Mouse (Mus musculus): ENCODE results near the gene Zfhx3. TPM values are rescaled to one million over a fixed set of nuclear protein-coding genes. Genes with fewer than 3 reads are reported as not detected.

Zfhx3 gene
- total and polyA plus RNA-seq, 3 experiments = 0.23 to 2.5 TPM; not detected in 1

DNA sequence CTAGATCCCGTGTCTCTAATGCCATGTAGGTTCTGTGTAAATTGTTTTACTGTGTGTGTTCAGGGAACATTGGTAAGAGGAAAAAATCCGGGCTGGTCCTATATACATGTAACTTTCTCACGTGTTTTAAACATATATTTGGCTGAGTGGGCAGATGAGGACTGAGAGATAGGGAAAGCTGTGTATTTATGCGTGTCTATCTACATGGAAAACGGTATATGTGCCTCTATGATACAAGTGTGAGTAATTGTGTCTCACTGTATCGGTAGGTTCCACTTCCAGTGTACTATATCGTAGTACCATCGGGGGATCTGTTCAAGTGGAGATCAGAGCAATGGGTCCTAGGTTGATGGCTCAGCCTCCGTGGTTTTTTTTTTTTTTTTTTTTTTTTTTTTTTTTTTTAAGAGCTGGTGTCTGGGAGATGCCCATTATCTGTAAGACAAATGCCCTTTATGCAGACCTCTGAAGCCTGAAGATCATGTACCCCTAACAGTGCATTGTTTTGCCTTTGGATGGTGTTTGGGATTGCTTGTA is 668.8 kb downstream of the Zfhx3 start:
- H3K79me2 ChIP-seq (ENCODE audit: control insufficient read depth, insufficient read depth, low read length, poor library complexity) = no peaks in the 10 kb centered on the region
- H3K4me3 ChIP-seq (ENCODE audit: control insufficient read depth in 1 of 2, insufficient read depth in 1 of 2, low read depth in 2 of 2, low read length in 2 of 2) = no peak overlapping the region
- H3K4me1 ChIP-seq (ENCODE audit: control insufficient read depth in 1 of 2, insufficient read depth in 2 of 2, low read length in 2 of 2) = peaks cover 6 to 15% of the 10 kb centered on the region in 2 experiments
- H3K9me3 ChIP-seq (replicated peaks; ENCODE audit: insufficient read depth, low read length) = no peaks in the 10 kb centered on the region
- DNase-seq (ENCODE audit: low read depth, low spot score) = peak; percentile 43
- no peaks in the 10 kb centered on the region for H3K27me3 ChIP-seq (ENCODE audit: control insufficient read depth in 1 of 2, insufficient read depth in 2 of 2, low read length in 2 of 2)
- H3K27ac ChIP-seq (ENCODE audit: control insufficient read depth, low read depth, low read length) = peak overlapping the region; percentile 34; the same call in 1 of the 2 replicates
- H3K36me3 ChIP-seq (ENCODE audit: control insufficient read depth in 1 of 2, insufficient read depth in 2 of 2, low read length in 2 of 2) = peaks cover 0 to 19% of the 10 kb centered on the region in 2 experiments; a peak in 2 of 4 replicates
- H3K9ac ChIP-seq (ENCODE audit: control insufficient read depth, low read depth, low read length, poor library complexity, severe bottlenecking) = no peak overlapping the region; the same call in 1 of the 2 replicates
- TF ChIP-seq EP300 (IDR thresholded peaks at IDR 0.05; ENCODE audit: low read depth in 1 of 2, low read length in 2 of 2) (peak; percentile 7 to 32; a peak in 3 of 4 replicates), ZC3H11A (IDR thresholded peaks at IDR 0.05; ENCODE audit: low read depth, low read length) (no peak), GABPA (IDR thresholded peaks at IDR 0.05; ENCODE audit: low read depth, low read length) (no peak), BHLHE40 (IDR thresholded peaks at IDR 0.05; ENCODE audit: borderline replicate concordance, low read depth, low read length) (peak; percentile 56; the same call in 1 of the 2 replicates), MXI1 (IDR thresholded peaks at IDR 0.05; ENCODE audit: low read depth, low read length) (peak; percentile 2; the same call in 1 of the 2 replicates), ZNF384 (IDR thresholded peaks at IDR 0.05; ENCODE audit: low read depth, low read length) (peak; percentile 82)

DNA sequence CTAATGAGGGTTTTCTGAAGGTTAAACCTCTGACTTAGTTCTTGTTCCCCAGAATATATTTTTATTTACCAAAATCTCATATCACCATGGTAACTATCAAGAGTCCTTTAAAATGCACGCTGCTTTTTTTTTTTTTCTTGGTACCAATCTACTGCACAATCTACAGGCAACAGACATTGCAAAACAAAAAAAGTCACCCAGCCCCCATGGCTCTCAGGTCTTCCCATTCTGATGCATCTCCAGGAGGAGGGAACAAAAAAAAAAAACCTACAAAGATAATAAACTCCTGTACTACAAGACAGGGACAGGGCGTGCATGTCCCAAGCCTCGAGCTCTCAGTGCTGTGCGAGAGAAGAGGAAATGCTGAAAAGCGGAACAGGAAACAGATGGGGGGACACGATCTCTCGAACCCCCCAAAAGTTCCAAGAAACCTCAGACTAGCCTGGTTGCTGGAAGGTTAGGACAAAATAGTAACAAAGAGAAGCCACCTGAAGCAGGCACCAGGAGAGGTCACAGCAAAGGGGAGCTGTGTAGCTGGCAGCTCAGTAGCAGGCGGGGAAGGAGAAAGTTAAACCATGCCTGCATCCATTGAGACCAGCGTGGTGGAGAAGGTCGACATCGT is 669.5 kb downstream of the Zfhx3 start:
- peak overlapping the region; percentile 8 to 39; a peak in 3 of 4 replicates for H3K4me3 ChIP-seq (ENCODE audit: control insufficient read depth in 1 of 2, insufficient read depth in 1 of 2, low read depth in 2 of 2, low read length in 2 of 2)
- H3K9ac ChIP-seq (ENCODE audit: control insufficient read depth, low read depth, low read length, poor library complexity, severe bottlenecking) = peak overlapping the region; percentile 43
- peak overlapping the region; percentile 57 for H3K27ac ChIP-seq (ENCODE audit: control insufficient read depth, low read depth, low read length)
- peak; percentile 96 for DNase-seq (ENCODE audit: low read depth, low spot score)
- no peaks in the 10 kb centered on the region for H3K9me3 ChIP-seq (replicated peaks; ENCODE audit: insufficient read depth, low read length)
- no peaks in the 10 kb centered on the region for H3K27me3 ChIP-seq (ENCODE audit: control insufficient read depth in 1 of 2, insufficient read depth in 2 of 2, low read length in 2 of 2)
- H3K36me3 ChIP-seq (ENCODE audit: control insufficient read depth in 1 of 2, insufficient read depth in 2 of 2, low read length in 2 of 2) = peaks cover 0 to 14% of the 10 kb centered on the region in 2 experiments; a peak in 2 of 4 replicates
- no peaks in the 10 kb centered on the region for H3K79me2 ChIP-seq (ENCODE audit: control insufficient read depth, insufficient read depth, low read length, poor library complexity)
- peaks cover 0 to 13% of the 10 kb centered on the region in 2 experiments; a peak in 3 of 4 replicates for H3K4me1 ChIP-seq (ENCODE audit: control insufficient read depth in 1 of 2, insufficient read depth in 2 of 2, low read length in 2 of 2)
- TF ChIP-seq ZC3H11A (IDR thresholded peaks at IDR 0.05; ENCODE audit: low read depth, low read length) = no peak
- TF ChIP-seq MAX (IDR thresholded peaks at IDR 0.05; ENCODE audit: low read length) = peak; percentile 68
- peak; percentile 43 for TF ChIP-seq MXI1 (IDR thresholded peaks at IDR 0.05; ENCODE audit: low read depth, low read length)
- TF ChIP-seq ZNF384 (IDR thresholded peaks at IDR 0.05; ENCODE audit: low read depth, low read length) = peak; percentile 98
- TF ChIP-seq MYC (IDR thresholded peaks at IDR 0.05; ENCODE audit: low read depth, low read length) = peak; percentile 84
- no peak for TF ChIP-seq KAT2A (conservative IDR thresholded peaks at IDR 0.05; ENCODE audit: low read depth, low read length)
- TF ChIP-seq ZKSCAN1 (IDR thresholded peaks at IDR 0.05; ENCODE audit: low read depth, low read length) = peak; percentile 47; the same call in 1 of the 2 replicates
- no peak for TF ChIP-seq CTCF (IDR thresholded peaks at IDR 0.05 in 2 of 3, conservative IDR thresholded peaks at IDR 0.05 in 1 of 3; ENCODE audit: control insufficient read depth in 1 of 3, insufficient read depth in 1 of 3, low read depth in 2 of 3, low read length in 3 of 3, poor library complexity in 1 of 3, severe bottlenecking in 1 of 3)
- no peak for TF ChIP-seq POLR2AphosphoS2 (IDR thresholded peaks at IDR 0.05; ENCODE audit: low read length)
- TF ChIP-seq USF1 (IDR thresholded peaks at IDR 0.05; ENCODE audit: low read depth, low read length) = no peak
- TF ChIP-seq ZMIZ1 (IDR thresholded peaks at IDR 0.05; ENCODE audit: low read depth, low read length) = no peak
- TF ChIP-seq EP300 (IDR thresholded peaks at IDR 0.05; ENCODE audit: low read depth in 1 of 2, low read length in 2 of 2) = peak; percentile 93 to 95
- TF ChIP-seq MAFK (IDR thresholded peaks at IDR 0.05; ENCODE audit: borderline replicate concordance, low read depth, low read length) = no peak
- TF ChIP-seq BHLHE40 (IDR thresholded peaks at IDR 0.05; ENCODE audit: borderline replicate concordance, low read depth, low read length) = 0 out of 2 replicates have a peak, but pooled peaks have one; percentile 37
- TF ChIP-seq JUND (IDR thresholded peaks at IDR 0.05; ENCODE audit: low read depth, low read length) = no peak
- TF ChIP-seq E2F4 (IDR thresholded peaks at IDR 0.05; ENCODE audit: borderline replicate concordance, low read depth, low read length) = no peak
- no peak for TF ChIP-seq MEF2A (IDR thresholded peaks at IDR 0.05; ENCODE audit: extremely low read depth, insufficient replicate concordance, low read depth, low read length, poor library complexity, severe bottlenecking)
- TF ChIP-seq ELF1 (IDR thresholded peaks at IDR 0.05; ENCODE audit: low read depth, low read length) = peak; percentile 45; the same call in 1 of the 2 replicates
- TF ChIP-seq SIN3A (IDR thresholded peaks at IDR 0.05; ENCODE audit: low read length) = peak; percentile 80
- TF ChIP-seq GATA1 (IDR thresholded peaks at IDR 0.05; ENCODE audit: low read depth, low read length) = peak; percentile 82
- peak; percentile 90 for TF ChIP-seq TCF12 (IDR thresholded peaks at IDR 0.05; ENCODE audit: low read depth, low read length)
- peak in 1 of 2 experiments; percentile 51; a peak in 1 of 4 replicates for TF ChIP-seq POLR2A (IDR thresholded peaks at IDR 0.05; ENCODE audit: control insufficient read depth in 1 of 2, insufficient read depth in 1 of 2, low read depth in 1 of 2, low read length in 2 of 2, poor library complexity in 1 of 2)
- TF ChIP-seq HCFC1 (IDR thresholded peaks at IDR 0.05; ENCODE audit: low read depth, low read length) = peak; percentile 48; the same call in 1 of the 2 replicates
- peak; percentile 86 for TF ChIP-seq ETS1 (IDR thresholded peaks at IDR 0.05; ENCODE audit: low read depth, low read length)
- TF ChIP-seq RCOR1 (IDR thresholded peaks at IDR 0.05; ENCODE audit: low read depth, low read length) = peak; percentile 75; the same call in 1 of the 2 replicates
- TF ChIP-seq CHD2 (IDR thresholded peaks at IDR 0.05; ENCODE audit: low read length) = peak; percentile 59; the same call in 1 of the 2 replicates
- TF ChIP-seq MAZ (IDR thresholded peaks at IDR 0.05; ENCODE audit: low read depth, low read length) = 0 out of 2 replicates have a peak, but pooled peaks have one; percentile 55

Measured in MEL (cell line).